Mouse (Mus musculus): ENCODE data around the gene Nup210.

GRCm38 (mm10) chr6:91125228-91125585 lies 8.6 kb upstream of the Nup210 start:
- TF ChIP-seq POLR2A (IDR thresholded peaks at IDR 0.05; ENCODE audit: borderline replicate concordance, extremely low read depth, insufficient read depth, insufficient read length, poor library complexity, severe bottlenecking) (no peak), CTCF (IDR thresholded peaks at IDR 0.05; ENCODE audit: borderline replicate concordance, extremely low read depth, insufficient read depth, insufficient read length) (no peak)

All from brain, embryonic 14.5 days (tissue).